ENCODE assay signal across 11 mouse cellular contexts in genomic region chr8:117261702-117262101, GRCm38 (mm10). TPM values are rescaled to one million over a fixed set of nuclear protein-coding genes. Genes with fewer than 3 reads are reported as not detected.
A peak's percentile ranks its signal among the peaks of the same experiment; 100 is the strongest.
DNase-seq lines count a peak whose midpoint lies in the region; ATAC-seq and TF ChIP-seq lines count a peak whose summit lies in the region.
"Had no signal": no experiment of that assay in that cellular context is flagged by ENCODE, and none has a peak within 500 bp of the region (broad histone marks: within the 10 kb centered on the region; RNA-seq: fewer than 3 reads in every experiment).

No protein-coding gene starts in this region.

- no peaks in the 10 kb centered on the region for H3K36me3 ChIP-seq in kidney, embryonic 16.5 days (ENCODE audit: insufficient read depth, low read length)
- peaks cover 19% of the 10 kb centered on the region for H3K36me3 ChIP-seq in forebrain, embryonic 10.5 days (replicated peaks)
- H3K36me3 ChIP-seq in kidney, postnatal 0 days (ENCODE audit: insufficient read depth, low read length) = no peaks in the 10 kb centered on the region

- WGBS in kidney, embryonic 16.5 days = 29% methylated on average over 9 of the region's 9 CpGs
- WGBS in forebrain, embryonic 10.5 days = 19% methylated on average over 9 of the region's 9 CpGs
- WGBS in kidney, postnatal 0 days = 24% methylated on average over 9 of the region's 9 CpGs
- 28% methylated on average over 9 of the region's 9 CpGs for WGBS in olfactory bulb, adult 2 months

- no peak for TF ChIP-seq POLR2A in olfactory bulb, adult 2 months (IDR thresholded peaks at IDR 0.05; ENCODE audit: insufficient read depth, low read depth, low read length)

- no peak overlapping the region for H3K27ac ChIP-seq in kidney, embryonic 16.5 days (ENCODE audit: low read length)
- H3K27ac ChIP-seq in forebrain, embryonic 10.5 days = peak overlapping the region; percentile 95
- H3K27ac ChIP-seq in kidney, postnatal 0 days = no peak overlapping the region
- no peak overlapping the region for H3K27ac ChIP-seq in olfactory bulb, adult 2 months (ENCODE audit: insufficient read depth, low read depth, low read length)

- peak overlapping the region; percentile 85 for H3K4me2 ChIP-seq in kidney, embryonic 16.5 days (replicated peaks; ENCODE audit: low read depth, low read length)
- peak overlapping the region; percentile 88 for H3K4me2 ChIP-seq in kidney, postnatal 0 days (ENCODE audit: low read length)

- TF ChIP-seq CTCF in kidney, postnatal 0 days (IDR thresholded peaks at IDR 0.05; ENCODE audit: low read depth) = no peak
- TF ChIP-seq CTCF in olfactory bulb, adult 2 months (IDR thresholded peaks at IDR 0.05; ENCODE audit: insufficient read depth, low read depth, low read length) = no peak

- no peak for ATAC-seq in kidney, embryonic 16.5 days (ENCODE audit: low FRiP score, low TSS enrichment)
- ATAC-seq in kidney, postnatal 0 days (replicated peaks; ENCODE audit: low FRiP score, low read depth) = no peak

- H3K9ac ChIP-seq in kidney, embryonic 16.5 days (replicated peaks; ENCODE audit: low read length) = 0 out of 2 replicates have a peak overlapping the region, but pooled peaks have one; percentile 9
- no peak overlapping the region for H3K9ac ChIP-seq in kidney, postnatal 0 days (ENCODE audit: low read depth, low read length)

- no peaks in the 10 kb centered on the region for H3K9me3 ChIP-seq in kidney, embryonic 16.5 days (ENCODE audit: low read length)
- H3K9me3 ChIP-seq in forebrain, embryonic 10.5 days = no peaks in the 10 kb centered on the region
- H3K9me3 ChIP-seq in kidney, postnatal 0 days (replicated peaks; ENCODE audit: low read length) = no peaks in the 10 kb centered on the region

- DNase-seq in kidney, adult 18-20 months = no peak
- no peak for DNase-seq in forebrain, embryonic 10.5 days (ENCODE audit: extremely low spot score, low spot score)
- DNase-seq in kidney, postnatal 0 days (ENCODE audit: low spot score) = peak; percentile 13
- DNase-seq in cerebellum, postnatal 14 days = no peak
- no peak for DNase-seq in left cerebral cortex, adult 11 months (ENCODE audit: low spot score)
- no peak for DNase-seq in gastrocnemius, postnatal 25 days
- DNase-seq: gastrocnemius, postnatal 36 days; right cerebral cortex, postnatal 14 days had no signal

- H3K4me3 ChIP-seq in kidney, embryonic 16.5 days (ENCODE audit: low read length) = no peak overlapping the region
- peak overlapping the region; percentile 94; the same call in 1 of the 2 replicates for H3K4me3 ChIP-seq in forebrain, embryonic 10.5 days
- H3K4me3 ChIP-seq in kidney, postnatal 0 days (replicated peaks; ENCODE audit: low read depth, low read length) = no peak overlapping the region
- H3K4me3 ChIP-seq in olfactory bulb, adult 2 months (ENCODE audit: insufficient read depth, low read depth, low read length) = peak overlapping the region; percentile 22; the same call in 1 of the 2 replicates

- no peaks in the 10 kb centered on the region for H3K27me3 ChIP-seq in kidney, embryonic 16.5 days (ENCODE audit: insufficient read depth, low read length)
- no peaks in the 10 kb centered on the region for H3K27me3 ChIP-seq in forebrain, embryonic 10.5 days (ENCODE audit: poor library complexity, severe bottlenecking)
- H3K27me3 ChIP-seq in kidney, postnatal 0 days (ENCODE audit: insufficient read depth, low read length) = no peaks in the 10 kb centered on the region
- H3K27me3 ChIP-seq: CH12.LX had no signal

- peaks cover 56% of the 10 kb centered on the region for H3K4me1 ChIP-seq in kidney, embryonic 16.5 days (ENCODE audit: insufficient read depth, low read length)
- peaks cover 62% of the 10 kb centered on the region for H3K4me1 ChIP-seq in forebrain, embryonic 10.5 days
- H3K4me1 ChIP-seq in kidney, postnatal 0 days (replicated peaks; ENCODE audit: insufficient read depth, low read length) = peaks cover 42% of the 10 kb centered on the region
- H3K4me1 ChIP-seq in olfactory bulb, adult 2 months (ENCODE audit: control insufficient read depth, insufficient read depth, low read length) = peaks cover 52% of the 10 kb centered on the region

RNA-seq across cellular contexts. Expression of gene Cmip, which starts 4.8 kb away (rescaled TPM):
- 20.4 and 21.0 TPM in 2 replicates for polyA plus RNA-seq in kidney, embryonic 16.5 days (2015; fragmentation: Nextera tagmentation; extraction: Ambion mirVana)
- 8.0 and 9.8 TPM in 2 replicates for polyA plus RNA-seq in forebrain, embryonic 10.5 days (2016; fragmentation: Nextera tagmentation; extraction: Ambion mirVana)
- 31.3 and 36.8 TPM in 2 replicates for polyA plus RNA-seq in kidney, postnatal 0 days (2015; fragmentation: Nextera tagmentation; extraction: Ambion mirVana)
- not detected in 2 replicates for polyA plus RNA-seq in olfactory bulb, adult 2 months (2012; ENCODE audit: insufficient read depth, insufficient read length, low replicate concordance, missing spikeins)
- total RNA-seq in gastrocnemius, postnatal 25 days (2021) = 10 to 100 TPM; 10.0 to 12.9 TPM

Comparison
In these comparisons a context has a peak if more than half of its experiments do, and no peak if none do; other contexts are left out.
1. H3K4me3 ChIP-seq: peak in forebrain, embryonic 10.5 days (single experiment) and olfactory bulb, adult 2 months (single experiment); none in kidney, embryonic 16.5 days (single experiment) and kidney, postnatal 0 days (single experiment).